Mouse (Mus musculus) kidney, adult 2 months (tissue): ENCODE data around the gene 1700025F22Rik. TPM values are rescaled to one million over a fixed set of nuclear protein-coding genes. Genes with fewer than 3 reads are reported as not detected.
"Not testable (repeated sequence)": the region's sequence is repeated elsewhere in the genome, so short reads cannot be mapped to it uniquely, and the experiment has no call there.

Experiments used
- DNase-seq: peaks from one replicate; pipeline ENCODE4 v3.0.0; 2021
- H3K27ac ChIP-seq: fragments of 200-500 bp; 2 replicates; pipeline ENCODE4 v1.5.1; 2012; ENCODE audit warnings: low read depth, low read length, control low read depth, inconsistent platforms; ENCODE audit not compliant: insufficient read depth
- H3K27me3 ChIP-seq: fragments of 200-500 bp; replicated peaks from 2 replicates; pipeline ENCODE4 v1.6.1; 2012; ENCODE audit warnings: mild to moderate bottlenecking, moderate library complexity, low read length, inconsistent platforms; ENCODE audit not compliant: control insufficient read depth, insufficient read depth
- H3K36me3 ChIP-seq: fragments of 200-500 bp; 2 replicates; pipeline ENCODE4 v1.6.1; 2012; ENCODE audit warnings: mild to moderate bottlenecking, moderate library complexity, low read length, inconsistent platforms; ENCODE audit not compliant: control insufficient read depth, insufficient read depth
- H3K4me1 ChIP-seq: fragments of 200-500 bp; 2 replicates; pipeline ENCODE4 v1.6.1; 2011; ENCODE audit warnings: low read length; ENCODE audit not compliant: control insufficient read depth, insufficient read depth
- H3K4me3 ChIP-seq: fragments of 200-500 bp; 2 replicates; pipeline ENCODE4 v1.5.1; 2011; ENCODE audit warnings: mild to moderate bottlenecking, low read depth, low read length, control low read depth; ENCODE audit not compliant: insufficient read depth
- CTCF ChIP-seq: fragments of 200-500 bp; conservative IDR thresholded peaks from 2 replicates; pipeline ENCODE4 v1.5.1; 2011; ENCODE audit warnings: low read depth, mild to moderate bottlenecking, control low read depth, low read length, moderate library complexity, mixed read lengths; ENCODE audit not compliant: insufficient read depth, insufficient read length
- POLR2A ChIP-seq: fragments of 200-500 bp; IDR thresholded peaks from one replicate; pipeline ENCODE4 v1.6.1; 2011; ENCODE audit warnings: low read depth, low read length, control low read depth
- WGBS: fragments of 180-500 bp; shearing (Covaris S2); methylation state at CpG from one replicate; pipeline ENCODE4 v1.1.7; 2018; 5-methylcytosine and 5-hydroxymethylcytosine counted together
- polyA plus RNA-seq: library from polyadenylated mRNA; depleted of rRNA; stranded (reverse); fragments of >200 nt; gene quantifications from 2 replicates; pipeline ENCODE4 v1.2.3, GENCODE M21; 2012; rRNA removed

Gene 1700025F22Rik
- polyA plus RNA-seq = not detected in 2 replicates

- Histone ChIP-seq H3K27ac (no peak within 1 kb of the TSS), H3K27me3 (no peaks in the 10 kb centered on the region), H3K36me3 (no peaks in the 10 kb centered on the region), H3K4me1 (no peaks in the 10 kb centered on the region), H3K4me3 (no peak within 1 kb of the TSS)
- WGBS = 37% methylated on average over 10 of the region's 10 CpGs
- peak; percentile 11 for DNase-seq
- TF ChIP-seq POLR2A (no peak), CTCF (peak; percentile 49)
Observed at GRCm38 (mm10) chr19:11165172-11165571, at the start of gene 1700025F22Rik. 1700025F22Rik (minus strand) TSS chr19:11165320.

GRCm38 (mm10) chr19:11196546-11196945 is 31.4 kb upstream of the 1700025F22Rik start, which contains the start of gene Ms4a13:
Ms4a13 (minus strand) TSS chr19:11196737.
- no peaks in the 10 kb centered on the region for H3K36me3 ChIP-seq
- H3K4me3 ChIP-seq = no peak within 1 kb of the TSS
- no peaks in the 10 kb centered on the region for H3K27me3 ChIP-seq
- no peak within 1 kb of the TSS for H3K27ac ChIP-seq
- no peak for DNase-seq
- TF ChIP-seq POLR2A = no peak
- no peak for TF ChIP-seq CTCF
- 63% methylated on average over 12 of the region's 12 CpGs for WGBS
- H3K4me1 ChIP-seq = no peaks in the 10 kb centered on the region

GRCm38 (mm10) chr19:11192552-11192951 is 27.4 kb upstream of the 1700025F22Rik start:
- H3K27me3 ChIP-seq = no peaks in the 10 kb centered on the region
- TF ChIP-seq CTCF (no peak), POLR2A (no peak)
- H3K4me3 ChIP-seq = no peak overlapping the region
- no peaks in the 10 kb centered on the region for H3K36me3 ChIP-seq
- no peak overlapping the region for H3K27ac ChIP-seq
- no peaks in the 10 kb centered on the region for H3K4me1 ChIP-seq
- 68% methylated on average over 1 of the region's 1 CpGs for WGBS
- no peak for DNase-seq

GRCm38 (mm10) chr19:11184121-11184520 is 19.0 kb upstream of the 1700025F22Rik start:
- no peaks in the 10 kb centered on the region for H3K36me3 ChIP-seq
- TF ChIP-seq POLR2A = no peak
- no peak; the same call in 1 of the 2 replicates for TF ChIP-seq CTCF
- WGBS = 18% methylated on average over 5 of the region's 5 CpGs
- H3K4me3 ChIP-seq = no peak overlapping the region
- H3K4me1 ChIP-seq = no peaks in the 10 kb centered on the region
- peak; percentile 3 for DNase-seq
- H3K27ac ChIP-seq = no peak overlapping the region
- H3K27me3 ChIP-seq = no peaks in the 10 kb centered on the region

GRCm38 (mm10) chr19:11177464-11177863 is 12.3 kb upstream of the 1700025F22Rik start:
- H3K27me3 ChIP-seq = no peaks in the 10 kb centered on the region
- no peak for DNase-seq
- 58% methylated on average over 2 of the region's 2 CpGs for WGBS
- H3K4me3 ChIP-seq = no peak overlapping the region
- no peaks in the 10 kb centered on the region for H3K4me1 ChIP-seq
- no peaks in the 10 kb centered on the region for H3K36me3 ChIP-seq
- no peak for TF ChIP-seq CTCF
- TF ChIP-seq POLR2A = no peak
- no peak overlapping the region for H3K27ac ChIP-seq

- not testable (repeated sequence) for H3K4me3 ChIP-seq, DNase-seq, H3K4me1 ChIP-seq, H3K27me3 ChIP-seq, H3K27ac ChIP-seq, H3K36me3 ChIP-seq
- WGBS = 70% methylated on average over 6 of the region's 6 CpGs
Observed at GRCm38 (mm10) chr19:11157890-11158289, 7.2 kb downstream of the 1700025F22Rik start.

- Histone ChIP-seq H3K27me3 (no peaks in the 10 kb centered on the region), H3K4me1 (no peaks in the 10 kb centered on the region), H3K4me3 (no peak overlapping the region), H3K36me3 (no peaks in the 10 kb centered on the region), H3K27ac (no peak overlapping the region)
- 56% methylated on average over 4 of the region's 4 CpGs for WGBS
- no peak for TF ChIP-seq CTCF
- no peak for TF ChIP-seq POLR2A
- DNase-seq = no peak
Observed at GRCm38 (mm10) chr19:11135336-11135735, 29.8 kb downstream of the 1700025F22Rik start.

GRCm38 (mm10) chr19:11134852-11135251 is 30.3 kb downstream of the 1700025F22Rik start:
- DNase-seq = no peak
- H3K4me1 ChIP-seq = no peaks in the 10 kb centered on the region
- H3K27me3 ChIP-seq = no peaks in the 10 kb centered on the region
- TF ChIP-seq POLR2A (no peak), CTCF (no peak)
- WGBS = 90% methylated on average over 2 of the region's 2 CpGs
- no peak overlapping the region for H3K4me3 ChIP-seq
- no peaks in the 10 kb centered on the region for H3K36me3 ChIP-seq
- no peak overlapping the region for H3K27ac ChIP-seq

GRCm38 (mm10) chr19:11130776-11131175 is 34.3 kb downstream of the 1700025F22Rik start, which contains the start of gene 1700017D01Rik:
1700017D01Rik (minus strand) TSS chr19:11130876.
- H3K27me3 ChIP-seq, DNase-seq, H3K36me3 ChIP-seq, H3K27ac ChIP-seq, H3K4me3 ChIP-seq, H3K4me1 ChIP-seq: not testable (repeated sequence)
- 86% methylated on average over 8 of the region's 8 CpGs for WGBS
